Mouse (Mus musculus) naive thymus-derived CD4-positive, alpha-beta T cell, adult 2 months (primary cell): ENCODE measurements around the gene Faap24.

Source experiments
- DNase-seq: peaks from one replicate; pipeline ENCODE4 v3.0.0-alpha.2; 2011; ENCODE audit warnings: low read depth

The Faap24 gene

DNA sequence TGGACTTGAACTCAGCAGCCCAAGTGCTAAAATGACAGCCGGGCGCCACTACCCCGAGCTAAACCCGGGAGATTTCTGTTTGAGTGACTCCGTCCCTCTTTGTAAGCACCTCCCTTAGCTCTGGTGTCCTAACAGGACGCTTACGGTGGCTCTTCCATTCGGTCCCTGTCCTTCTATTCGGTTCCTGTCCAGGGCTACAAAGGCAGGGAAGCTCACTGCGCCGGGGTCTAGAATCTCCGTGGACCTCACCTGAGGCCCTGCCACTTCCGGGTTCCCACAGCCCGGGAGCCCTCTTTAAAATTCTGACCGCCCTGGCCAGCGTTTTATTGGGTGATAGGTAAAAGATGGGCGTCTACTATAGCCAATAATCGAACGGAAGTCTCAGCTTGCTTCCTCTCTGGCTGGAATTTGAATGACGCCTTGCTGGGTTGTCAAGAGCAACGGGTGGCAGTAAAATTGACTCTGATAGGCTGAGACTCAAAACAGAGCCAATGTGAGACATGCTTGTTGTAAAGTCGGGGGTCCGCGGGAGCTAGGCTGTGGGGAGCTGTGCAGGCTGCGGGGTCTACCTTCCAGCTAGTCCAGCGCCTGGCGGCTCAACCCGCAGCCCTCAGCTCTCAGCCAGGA is at the start of gene Faap24, which contains the start of gene Cep89:
Gene Faap24, minus strand, starts transcription at position 295 of the 627 bp plus-strand sequence.
Gene Cep89, plus strand, starts transcription at position 494 of the 627 bp plus-strand sequence.
- peak; percentile 98 for DNase-seq

DNA sequence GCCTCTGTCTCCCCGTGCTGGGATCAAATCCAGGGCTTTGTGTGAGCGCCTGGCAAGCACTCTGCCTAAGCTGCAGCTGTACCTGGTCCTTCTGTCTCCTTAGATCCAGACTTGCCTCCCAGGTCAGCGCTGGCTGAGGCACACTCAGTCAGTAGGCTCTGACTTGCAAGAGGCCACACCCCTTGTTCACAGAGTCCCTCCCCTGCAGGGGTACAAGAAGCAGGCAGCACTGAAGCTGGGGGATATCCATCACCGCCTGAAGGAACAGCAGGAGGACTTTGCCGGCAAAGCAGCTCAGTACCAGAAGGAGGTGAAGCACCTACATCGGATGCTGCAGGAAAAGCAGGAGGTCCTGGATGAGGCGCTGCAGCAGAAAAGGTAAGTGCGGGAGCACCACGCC is 38.6 kb upstream of the Faap24 start:
- DNase-seq = no peak

DNA sequence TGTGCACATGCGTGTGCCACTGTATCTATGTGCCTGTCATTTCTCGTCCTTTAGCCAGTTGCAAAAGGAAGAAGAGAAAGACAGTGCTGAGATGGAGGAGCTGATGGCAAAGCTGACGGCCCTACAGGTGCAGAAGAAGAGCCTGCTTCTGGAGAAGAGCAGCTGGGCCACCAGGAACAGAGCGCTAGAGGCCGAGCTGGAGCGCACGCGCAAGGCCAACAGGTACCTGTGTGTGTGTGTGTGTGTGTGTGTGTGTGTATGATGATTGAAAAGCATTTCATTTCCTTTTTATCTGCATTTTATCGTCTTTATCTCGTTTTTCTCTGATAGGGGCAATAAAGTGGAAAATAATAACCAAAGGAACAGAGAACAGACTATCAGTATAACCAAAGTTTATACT is 31.5 kb upstream of the Faap24 start:
- DNase-seq = no peak

DNA sequence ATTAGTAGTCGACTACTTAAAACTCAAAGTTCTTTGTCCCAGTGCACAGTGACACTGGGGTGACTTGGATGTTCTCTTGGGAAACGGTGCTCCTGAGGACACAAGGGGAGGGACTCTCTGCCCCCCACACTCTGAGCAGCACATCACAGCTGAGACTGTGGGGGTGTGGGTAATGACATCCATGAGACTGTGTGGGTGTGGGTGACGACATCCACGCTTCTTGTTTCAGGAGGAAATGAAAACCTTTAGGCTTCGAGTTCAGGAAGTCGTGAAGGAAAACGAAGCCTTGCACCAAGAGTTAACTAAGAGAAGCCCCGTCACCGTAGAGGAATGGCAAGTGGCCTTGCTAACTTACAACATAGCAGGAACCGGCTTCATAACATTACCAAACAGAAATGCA is 26.4 kb upstream of the Faap24 start:
- DNase-seq = no peak

DNA sequence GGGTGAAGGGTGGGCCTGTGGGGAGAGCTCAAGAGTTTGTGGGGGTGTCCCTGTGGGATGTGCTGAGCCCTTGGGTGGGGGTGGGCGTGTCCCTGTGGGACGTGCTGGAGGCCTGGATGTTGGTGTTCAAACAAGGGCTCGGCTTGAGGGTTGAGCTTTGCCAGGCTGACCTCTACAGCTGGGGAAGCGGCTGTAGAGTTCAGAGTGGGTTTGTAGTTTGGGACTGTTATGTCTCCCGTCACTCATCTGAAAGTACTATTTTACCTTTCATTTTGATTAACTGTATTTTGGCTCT is 20.0 kb upstream of the Faap24 start:
- no peak for DNase-seq

DNA sequence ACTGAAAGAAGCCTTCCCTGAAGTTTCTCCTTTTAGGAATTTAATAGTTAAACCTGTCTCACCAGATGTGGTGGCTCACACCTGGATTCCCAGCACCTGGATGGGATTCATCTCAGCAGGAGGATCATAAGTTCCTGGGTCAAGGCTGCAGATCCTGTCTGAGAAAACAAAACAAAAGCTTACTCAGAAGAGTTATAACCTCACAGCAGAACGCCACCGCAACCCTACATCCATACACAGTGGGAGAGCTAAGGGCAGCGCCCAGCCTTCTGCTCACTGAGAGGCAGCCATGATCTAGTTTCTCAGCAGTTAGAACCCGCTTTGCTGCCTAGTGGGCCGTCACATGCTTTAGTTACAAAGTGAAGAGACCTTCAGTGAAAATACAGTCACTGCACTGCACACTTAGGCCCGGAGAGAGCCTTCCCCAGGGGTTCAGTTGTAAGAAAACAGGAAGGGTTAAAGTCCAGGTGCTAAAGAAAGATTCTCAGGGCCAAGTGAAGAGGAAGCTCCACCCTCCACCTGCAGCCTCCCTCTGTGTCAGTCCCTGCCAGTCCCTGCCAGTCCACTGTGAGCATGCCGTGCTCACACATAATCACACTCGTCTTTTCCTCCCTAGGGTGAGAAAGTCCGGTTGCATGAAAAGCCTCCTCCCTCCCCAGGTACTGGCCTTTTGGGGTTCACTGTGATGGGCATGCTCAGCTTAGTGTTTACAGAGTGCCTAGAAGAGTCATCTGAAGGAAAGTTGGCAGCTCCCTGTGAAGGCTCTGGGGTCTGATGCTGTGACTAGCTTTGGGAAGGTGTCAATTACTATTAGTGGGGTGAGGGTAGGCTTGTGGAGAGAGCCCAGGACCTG is 19.4 kb upstream of the Faap24 start:
- DNase-seq = no peak

DNA sequence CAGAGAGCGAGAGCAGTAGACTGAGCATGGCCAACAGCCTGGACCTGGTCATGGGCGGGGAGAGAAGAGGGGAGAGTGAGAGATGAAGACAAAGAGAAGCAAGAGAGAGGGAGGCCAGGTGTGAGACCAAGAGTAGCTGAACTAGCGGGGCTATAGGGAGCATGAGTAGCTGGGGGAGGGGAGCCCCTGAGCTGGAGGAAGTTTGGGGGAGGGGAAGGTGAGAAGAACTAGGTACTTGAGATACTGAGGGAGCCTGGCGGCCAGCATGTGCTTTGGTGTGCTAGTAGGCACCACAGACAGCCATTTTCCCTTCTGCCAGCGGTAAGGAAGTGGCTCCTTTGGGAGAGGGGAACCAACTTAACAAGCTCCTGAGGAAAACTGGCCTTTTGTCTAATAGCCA is 18.6 kb upstream of the Faap24 start:
- no peak for DNase-seq

DNA sequence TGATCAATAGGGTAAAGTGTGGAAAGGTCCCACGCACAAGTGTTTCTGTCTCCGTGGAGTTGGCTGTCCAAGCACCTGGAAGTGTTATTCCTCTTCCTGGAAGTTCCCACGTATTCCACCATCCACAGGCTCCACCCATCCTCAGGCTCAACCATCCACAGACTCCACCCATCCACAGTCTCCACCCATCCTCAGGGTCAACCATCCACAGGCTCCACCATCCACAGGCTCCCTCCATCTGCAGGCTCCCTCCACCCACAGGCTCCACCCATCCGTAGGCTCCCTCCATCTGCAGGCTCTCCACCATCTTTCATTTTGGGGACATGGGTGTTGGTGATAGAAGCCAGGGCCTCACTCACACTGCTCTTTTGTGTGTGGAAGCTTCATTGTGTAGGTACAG is 4.5 kb upstream of the Faap24 start:
- no peak for DNase-seq

DNA sequence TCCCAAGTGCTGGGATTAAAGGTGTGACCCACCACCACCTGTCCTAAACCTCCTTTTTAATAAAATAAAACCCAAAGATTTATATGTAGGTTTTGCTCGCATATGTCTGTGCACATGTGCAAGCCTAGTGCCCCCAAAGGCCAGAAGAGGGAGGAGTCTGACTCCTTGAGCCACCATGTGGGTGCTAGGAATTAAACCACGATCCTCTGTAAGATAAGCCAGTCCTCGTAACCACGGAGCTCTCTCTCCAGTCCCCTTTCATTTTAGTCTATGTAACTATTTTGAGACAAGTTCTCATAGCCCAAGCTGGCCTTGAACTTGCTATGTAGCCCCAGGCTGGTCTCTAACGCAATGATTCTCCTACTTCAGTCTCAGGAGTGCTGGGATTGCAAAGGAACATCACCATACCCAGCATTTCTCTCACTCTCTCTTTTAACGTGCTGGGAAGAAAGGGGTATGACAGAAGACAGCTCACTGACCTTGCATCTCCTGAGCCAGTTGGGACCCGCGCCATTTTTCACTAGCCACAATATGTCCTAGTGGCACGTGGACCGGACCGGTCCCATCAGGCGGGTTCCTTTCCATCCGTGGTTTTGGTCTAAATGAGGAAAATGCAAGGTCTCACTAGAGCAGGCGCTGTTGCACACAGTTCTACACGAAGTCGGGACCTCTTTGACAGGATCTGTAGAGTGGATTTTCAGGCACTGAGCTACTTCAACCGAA is 741 bp downstream of the Faap24 start:
- DNase-seq = no peak

DNA sequence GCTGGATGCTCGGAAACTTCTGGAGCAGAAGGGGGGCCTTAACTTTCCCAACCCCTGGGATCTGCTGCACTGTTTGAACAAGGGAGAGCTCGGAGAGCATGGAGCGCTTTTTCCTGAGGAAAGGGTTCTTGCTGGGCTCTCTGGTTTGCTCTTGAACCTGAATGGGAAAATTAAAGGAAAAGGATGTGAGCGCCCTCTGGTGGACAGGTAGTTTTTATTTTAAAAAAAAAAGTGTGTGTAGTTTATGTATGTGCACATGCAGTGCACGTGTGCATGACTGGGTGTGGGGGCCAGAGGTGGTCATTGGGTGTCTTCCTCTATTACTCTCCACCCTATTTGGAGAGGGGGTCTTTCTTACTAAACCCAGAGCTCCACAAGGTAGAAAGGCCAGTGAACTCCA is 3.7 kb downstream of the Faap24 start:
- peak; percentile 32 for DNase-seq

DNA sequence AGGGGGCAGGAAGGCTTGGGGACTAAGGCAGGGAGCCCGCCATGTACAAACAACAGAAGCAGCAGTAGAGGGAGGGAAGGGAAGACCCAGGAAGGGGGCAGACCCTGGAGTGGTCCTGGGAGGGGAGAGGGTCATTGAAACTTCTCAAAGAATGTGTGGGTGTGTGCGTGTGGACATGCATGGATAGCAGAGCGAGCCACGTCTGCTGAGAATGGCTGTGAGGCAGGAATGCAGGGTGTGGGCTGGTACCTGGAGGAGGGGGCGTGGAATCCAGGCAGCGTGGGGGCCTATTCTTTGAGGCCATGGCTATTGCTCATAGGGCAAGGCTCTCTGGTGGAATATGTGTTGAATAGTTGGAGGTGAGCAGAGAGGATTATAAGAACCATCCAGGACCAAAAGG is 7.9 kb downstream of the Faap24 start:
- no peak for DNase-seq

DNA sequence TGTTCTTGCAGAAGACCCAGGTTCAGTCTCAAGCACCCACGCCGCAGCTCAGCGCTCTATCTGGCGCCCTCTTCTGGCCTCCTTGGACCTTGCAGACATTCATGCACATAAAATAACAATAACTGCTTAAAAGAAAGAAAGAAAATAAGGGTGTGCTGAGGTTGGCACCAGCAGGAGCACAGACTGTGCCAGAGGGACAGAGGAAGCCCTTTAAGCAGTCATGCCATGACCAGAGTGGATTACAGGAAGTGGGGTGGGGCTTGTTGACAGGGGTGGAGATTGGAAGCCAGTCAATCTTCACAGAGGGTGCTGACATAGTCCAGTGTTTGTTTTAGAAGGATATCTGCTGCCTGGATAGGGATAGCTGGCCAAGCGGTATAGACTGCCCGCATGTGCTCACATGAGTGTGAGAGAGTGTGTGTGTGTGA is 10.1 kb downstream of the Faap24 start:
- no peak for DNase-seq

DNA sequence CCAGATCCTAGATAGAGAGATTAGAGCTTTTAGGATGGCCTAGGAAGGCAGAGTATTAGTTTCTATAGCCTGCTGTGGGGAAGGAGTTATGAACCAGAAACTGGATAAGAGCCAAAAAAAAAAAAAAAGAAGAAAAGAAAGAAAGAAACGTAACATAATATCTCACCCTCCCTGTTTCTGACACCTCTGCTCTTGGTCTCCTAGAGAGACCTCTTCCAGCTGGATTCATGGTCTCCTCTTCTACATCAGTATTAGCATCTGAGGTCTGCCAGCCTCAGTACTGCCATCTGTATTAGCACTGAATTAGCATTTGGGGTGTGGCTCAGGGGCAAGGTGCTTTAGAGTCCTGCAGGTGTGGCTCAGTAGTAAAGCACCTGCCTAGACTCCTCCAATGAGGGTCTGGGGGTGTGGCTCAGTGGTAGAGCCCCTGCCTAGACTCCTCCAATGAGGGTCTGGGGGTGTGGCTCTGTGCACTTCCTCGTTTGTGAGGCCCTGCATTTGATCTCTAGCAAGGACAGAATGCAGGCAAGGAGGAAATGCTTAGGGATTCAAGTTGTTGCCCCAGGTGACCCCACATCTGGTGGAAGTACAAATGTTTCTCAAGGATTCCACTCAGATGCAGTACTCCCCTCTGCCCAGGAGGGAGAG is 13.8 kb downstream of the Faap24 start:
- no peak for DNase-seq

DNA sequence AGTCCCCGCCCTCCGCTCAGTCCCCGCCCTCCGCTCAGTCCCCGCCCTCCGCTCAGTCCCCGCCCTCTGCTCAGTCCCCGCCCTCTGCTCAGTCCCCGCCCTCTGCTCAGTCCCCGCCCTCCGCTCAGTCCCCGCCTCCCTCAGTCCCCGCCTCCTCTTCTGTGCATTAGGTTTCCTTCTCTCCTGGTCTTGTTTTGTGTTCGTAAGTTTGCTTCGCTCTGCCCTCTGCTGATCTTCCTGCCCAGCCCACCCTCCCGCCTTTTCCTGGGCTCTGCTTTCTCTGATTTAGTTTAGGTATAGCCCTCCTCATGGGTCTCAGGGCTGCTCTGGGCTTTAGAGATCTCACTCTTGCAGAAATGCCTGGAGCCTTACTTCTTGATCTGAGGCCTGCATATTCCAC is 14.8 kb downstream of the Faap24 start:
- DNase-seq = no peak

DNA sequence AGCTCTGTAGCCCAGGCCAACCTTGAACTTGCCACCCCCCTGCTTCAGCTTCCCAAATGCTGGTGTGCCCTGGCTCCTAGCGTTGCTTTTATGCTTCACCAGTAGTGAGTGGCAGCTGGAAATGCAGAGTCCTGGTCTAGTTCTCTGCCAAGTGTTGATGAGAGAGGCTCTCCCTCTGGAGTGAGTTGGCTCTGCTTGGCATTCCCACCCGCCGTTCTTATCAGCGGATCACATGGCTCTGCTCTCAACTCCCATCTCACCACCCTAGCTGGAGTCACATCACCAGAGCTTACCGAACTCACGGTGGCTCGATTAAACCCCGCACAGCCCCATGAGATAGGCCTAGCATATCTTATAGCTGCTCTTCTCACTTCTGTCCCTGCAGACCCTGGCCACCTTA is 16.3 kb downstream of the Faap24 start:
- DNase-seq = no peak

DNA sequence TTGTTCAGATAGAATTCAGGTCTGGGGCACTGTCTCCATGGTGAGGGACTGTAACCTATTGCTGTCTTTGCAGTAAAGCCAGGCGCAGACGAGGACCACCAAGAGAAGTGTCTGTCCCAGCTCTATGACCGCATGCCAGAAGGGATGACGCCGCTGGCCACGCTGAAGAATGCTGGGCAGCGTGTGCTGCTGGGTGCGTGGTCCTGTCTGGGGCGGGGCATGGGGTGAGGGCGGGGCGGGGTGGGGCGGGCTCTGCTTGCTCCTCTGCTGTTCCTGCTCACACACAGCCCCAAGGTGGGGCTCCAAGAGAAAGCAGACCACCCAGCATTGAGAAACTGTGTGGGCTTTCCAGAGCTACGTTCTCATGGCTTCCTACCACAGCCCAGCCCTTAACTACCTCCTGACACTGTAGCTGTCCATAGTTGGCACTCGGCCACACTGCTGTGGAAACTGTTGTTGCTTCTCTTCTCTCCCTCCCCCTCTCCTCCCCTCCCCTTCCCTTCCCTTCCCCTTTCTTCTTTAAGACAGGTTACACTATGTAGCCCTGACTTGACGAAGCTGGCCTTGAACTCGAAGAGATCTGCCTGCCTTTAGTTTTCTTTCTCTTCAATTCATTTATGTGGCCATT is 17.0 kb downstream of the Faap24 start:
- DNase-seq = no peak

DNA sequence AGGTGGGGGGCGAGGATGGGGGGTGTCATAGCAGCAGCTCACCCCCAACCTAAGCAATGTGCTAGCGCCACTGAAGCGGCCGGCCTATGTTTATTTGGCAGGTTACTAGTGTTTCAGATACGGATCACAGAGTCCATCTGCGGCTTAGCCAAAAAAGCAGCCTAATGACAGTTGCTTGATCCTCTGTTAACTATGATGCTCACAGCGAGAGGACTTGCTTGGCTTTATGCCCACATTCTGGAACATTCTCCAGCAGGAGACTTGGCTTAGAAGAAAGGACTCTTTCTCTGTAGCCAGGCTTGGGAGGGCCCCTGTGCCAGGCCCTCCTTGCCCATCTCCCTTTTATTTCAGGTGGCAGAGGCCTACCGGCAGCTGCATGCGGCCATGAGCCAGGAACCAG is 20.0 kb downstream of the Faap24 start:
- DNase-seq = no peak

DNA sequence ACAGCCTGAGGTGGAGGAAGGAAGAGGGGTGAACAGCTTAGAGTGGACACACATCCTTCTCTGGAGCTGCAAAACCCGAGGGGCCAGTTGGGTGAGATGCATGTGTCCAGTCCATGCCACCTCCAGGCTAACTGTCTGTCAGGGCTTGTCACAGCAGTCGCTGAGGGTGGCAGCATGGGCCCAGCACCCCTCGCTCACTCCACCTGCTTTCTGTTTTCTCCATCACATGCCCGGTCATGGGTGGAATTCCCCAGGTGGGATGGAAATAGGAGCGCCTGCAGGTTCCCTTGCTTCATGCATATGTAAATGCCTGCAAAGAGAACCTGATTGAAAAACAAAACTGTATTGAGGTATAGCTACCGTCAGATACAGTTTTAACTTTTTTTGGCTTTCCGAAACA is 22.4 kb downstream of the Faap24 start:
- no peak for DNase-seq

DNA sequence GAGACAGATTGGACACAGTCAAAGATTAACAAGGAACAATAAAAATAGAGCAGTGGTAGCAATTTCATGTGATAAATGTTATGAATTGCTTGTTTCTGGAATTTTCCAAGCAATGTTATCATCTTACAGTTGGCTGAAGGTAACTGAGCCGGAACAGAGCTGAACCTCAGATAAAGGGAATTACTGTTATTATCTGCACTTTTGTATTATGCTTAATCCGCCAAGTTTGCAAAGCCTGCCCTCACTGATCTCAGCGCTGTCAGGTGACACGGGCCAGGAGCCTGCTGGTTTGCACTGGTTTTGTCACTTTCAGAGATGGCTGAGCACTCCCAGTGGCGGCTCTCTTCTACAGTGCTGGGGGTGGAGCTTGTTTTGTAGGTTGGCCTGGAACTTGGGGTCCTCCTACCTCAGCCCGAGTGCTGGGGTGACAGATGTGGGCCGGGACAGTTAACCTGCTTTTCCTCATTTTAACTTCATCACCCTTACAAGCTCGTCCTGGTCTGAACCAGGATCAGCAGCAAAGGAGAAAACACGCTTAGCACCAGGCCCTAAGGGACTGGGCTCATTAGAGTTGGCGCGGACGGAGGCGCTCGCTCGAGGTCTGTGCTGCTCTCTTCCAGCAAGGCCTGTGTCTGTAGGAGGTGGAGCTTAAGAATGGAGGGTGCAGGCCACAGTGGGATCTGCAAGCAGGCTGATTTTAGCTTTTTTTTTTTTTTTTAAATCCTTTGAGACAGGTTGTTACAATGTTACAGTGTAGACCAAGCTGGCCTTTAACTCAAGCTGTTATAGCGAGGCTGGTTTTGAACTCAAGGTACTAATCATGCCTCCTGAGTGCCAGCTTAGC is 23.3 kb downstream of the Faap24 start:
- no peak for DNase-seq

DNA sequence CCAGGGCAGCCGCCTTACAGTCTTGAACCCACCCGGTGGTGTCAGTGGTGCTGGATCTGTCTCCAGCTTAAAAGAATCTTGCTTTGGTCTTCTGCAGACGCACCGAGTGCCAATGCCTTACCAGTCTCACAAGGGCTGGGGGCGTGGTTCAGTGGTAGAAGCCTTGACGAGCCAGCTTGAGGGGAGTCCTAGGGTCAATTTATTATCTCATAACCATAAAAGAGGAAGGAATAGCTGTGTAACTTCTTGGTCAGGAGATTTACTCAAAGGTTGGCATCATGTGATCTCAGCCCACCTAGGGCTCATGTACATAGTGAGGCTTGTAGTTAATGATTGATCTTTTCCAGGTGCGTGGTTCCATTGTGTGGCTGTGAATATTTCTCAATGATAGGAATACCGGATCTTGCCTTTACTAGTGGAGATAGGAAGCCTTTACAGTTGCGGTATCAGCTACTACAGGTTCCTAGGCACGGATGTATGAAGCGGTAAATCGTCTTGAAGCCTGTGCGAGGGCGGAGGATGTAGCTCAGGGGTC is 24.1 kb downstream of the Faap24 start:
- no peak for DNase-seq

DNA sequence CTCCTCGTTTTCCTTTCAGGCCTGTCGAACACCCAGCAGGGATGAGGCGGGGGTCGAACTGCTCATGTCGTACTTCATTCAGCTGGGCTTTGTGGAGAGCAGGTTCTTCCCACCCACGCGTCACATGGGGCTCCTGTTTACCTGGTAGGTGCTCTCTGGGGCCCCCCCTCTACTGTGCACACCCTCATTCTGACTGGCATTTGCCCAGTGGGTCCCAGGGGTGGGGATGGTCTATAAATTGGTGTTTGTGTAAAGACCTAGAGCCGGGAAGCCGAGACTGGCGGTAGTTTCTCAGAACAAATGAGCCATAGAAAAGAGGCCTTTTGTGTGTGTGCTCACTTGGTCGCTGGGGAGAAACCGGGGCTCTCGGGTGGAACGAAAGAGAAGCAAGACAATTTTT is 25.5 kb downstream of the Faap24 start:
- no peak for DNase-seq
